Mouse (Mus musculus) liver, embryonic 14.5 days (tissue): ENCODE data around the gene Tead2. TPM values are rescaled to one million over a fixed set of nuclear protein-coding genes. Genes with fewer than 3 reads are reported as not detected.

ENCODE experiments used
- ATAC-seq: fragments of 200-750 bp; cut with Nextera tagmentation; 2 replicates; pipeline ENCODE4 v1.8.0; 2017; ENCODE audit warnings: moderate number of reproducible peaks, mild to moderate bottlenecking, moderate library complexity; ENCODE audit not compliant: insufficient read depth
- DNase-seq, 3 experiments: peaks; one replicate each; pipeline ENCODE4 v3.0.0-alpha.2; 2012 to 2013; ENCODE audit warnings: low read depth in 3 of 3, low spot score in 3 of 3
- H3K27ac ChIP-seq: fragments of 300-500 bp; sonication (generic); 2 replicates; pipeline ENCODE4 v1.5.1; 2014; ENCODE audit warnings: moderate library complexity, mild to moderate bottlenecking, control low read depth, inconsistent platforms
- H3K27me3 ChIP-seq: fragments of 300-500 bp; sonication (generic); 2 replicates; pipeline ENCODE4 v1.6.1; 2014; ENCODE audit warnings: mild to moderate bottlenecking, low read length, moderate library complexity; ENCODE audit not compliant: control insufficient read depth, insufficient read depth
- H3K36me3 ChIP-seq: fragments of 300-500 bp; sonication (generic); replicated peaks from 2 replicates; pipeline ENCODE4 v1.6.1; 2014; ENCODE audit warnings: low read depth; ENCODE audit not compliant: control insufficient read depth, insufficient read depth
- H3K4me1 ChIP-seq, 2 experiments: fragments of 200-500 bp in 1 of 2; fragments of 300-500 bp in 1 of 2; sonication (generic) in 1 of 2; replicated peaks; 2 replicates each; pipeline ENCODE4 v1.6.1; 2012 to 2014; ENCODE audit warnings: antibody characterized with exemption in 1 of 2, inconsistent platforms in 1 of 2, low read length in 1 of 2; ENCODE audit not compliant: control insufficient read depth in 2 of 2, insufficient read depth in 2 of 2
- H3K4me2 ChIP-seq: fragments of 300-500 bp; sonication (generic); 2 replicates; pipeline ENCODE4 v1.6.1; 2014; ENCODE audit warnings: low read depth, mild to moderate bottlenecking, control low read depth, moderate library complexity
- H3K4me3 ChIP-seq, 2 experiments: fragments of 200-500 bp in 1 of 2; fragments of 300-500 bp in 1 of 2; sonication (generic) in 1 of 2; 2 replicates each; pipeline ENCODE4 v1.5.1; 2012 to 2014; ENCODE audit warnings: low read depth in 2 of 2, low read length in 2 of 2, mild to moderate bottlenecking in 2 of 2, control low read depth in 1 of 2, inconsistent platforms in 1 of 2, moderate library complexity in 1 of 2; ENCODE audit not compliant: insufficient read depth in 1 of 2
- H3K9ac ChIP-seq: fragments of 300-500 bp; sonication (generic); replicated peaks from 2 replicates; pipeline ENCODE4 v1.6.1; 2014; ENCODE audit warnings: mild to moderate bottlenecking, control low read depth, moderate library complexity
- H3K9me3 ChIP-seq: fragments of 300-500 bp; sonication (generic); 2 replicates; pipeline ENCODE4 v1.6.1; 2016; ENCODE audit warnings: low read length, mixed read lengths; ENCODE audit not compliant: control insufficient read depth
- CTCF ChIP-seq: IDR thresholded peaks from 2 replicates; pipeline ENCODE4 v1.5.1; 2016; ENCODE audit warnings: antibody characterized with exemption, low read depth, control low read depth
- EP300 ChIP-seq: IDR thresholded peaks from 2 replicates; pipeline ENCODE4 v1.6.1; 2016; ENCODE audit warnings: antibody characterized with exemption, low read depth
- WGBS: fragments of 180-500 bp; shearing (Covaris S2); extraction: QIAGEN DNeasy Blood & Tissue Kit; methylation state at CpG from one replicate; pipeline ENCODE4 v1.1.7; 2014; ENCODE audit not compliant: insufficient replicate concordance; 5-methylcytosine and 5-hydroxymethylcytosine counted together
- polyA plus RNA-seq, 2 experiments: library from polyadenylated mRNA; depleted of rRNA in 1 of 2; stranded (reverse) in 1 of 2; unstranded in 1 of 2; fragments of >200 nt; fragmentation: Nextera tagmentation in 1 of 2; extraction: Ambion mirVana in 1 of 2; gene quantifications; 2 replicates each; pipeline versions ENCODE4 v1.2.1 to v1.2.3; 2012 to 2014

Tead2 gene
- polyA plus RNA-seq, 2 experiments = 4.1 to 10.0 TPM

DNA sequence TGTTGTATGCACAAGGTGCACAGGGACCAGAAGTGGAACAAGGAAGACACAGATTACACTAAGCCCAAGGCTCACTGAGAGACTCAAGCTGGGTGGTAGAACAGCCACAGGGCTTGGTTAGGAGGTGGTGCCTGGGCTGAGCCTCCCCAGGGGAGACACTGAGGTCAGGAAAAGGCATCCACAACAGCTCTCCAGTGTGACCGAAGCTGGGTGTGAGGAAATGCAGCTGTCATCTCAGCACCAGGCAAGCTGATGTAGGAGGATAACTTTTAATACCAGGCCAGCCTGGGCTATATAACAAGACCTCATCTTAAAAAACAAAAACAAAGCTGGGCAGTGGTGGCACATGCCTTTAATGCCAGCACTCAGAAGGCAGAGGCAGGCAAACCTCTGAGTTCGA lies 24.4 kb upstream of the Tead2 start:
- Histone ChIP-seq H3K27me3 (peaks cover 2% of the 10 kb centered on the region), H3K4me3 (no peak overlapping the region), H3K4me1 (no peaks in the 10 kb centered on the region), H3K4me2 (no peak overlapping the region), H3K27ac (no peak overlapping the region), H3K9me3 (no peaks in the 10 kb centered on the region), H3K9ac (no peak overlapping the region), H3K36me3 (no peaks in the 10 kb centered on the region)
- DNase-seq = no peak
- no peak for ATAC-seq
- 62% methylated on average over 2 of the region's 2 CpGs for WGBS
- no peak for TF ChIP-seq EP300
- no peak for TF ChIP-seq CTCF

DNA sequence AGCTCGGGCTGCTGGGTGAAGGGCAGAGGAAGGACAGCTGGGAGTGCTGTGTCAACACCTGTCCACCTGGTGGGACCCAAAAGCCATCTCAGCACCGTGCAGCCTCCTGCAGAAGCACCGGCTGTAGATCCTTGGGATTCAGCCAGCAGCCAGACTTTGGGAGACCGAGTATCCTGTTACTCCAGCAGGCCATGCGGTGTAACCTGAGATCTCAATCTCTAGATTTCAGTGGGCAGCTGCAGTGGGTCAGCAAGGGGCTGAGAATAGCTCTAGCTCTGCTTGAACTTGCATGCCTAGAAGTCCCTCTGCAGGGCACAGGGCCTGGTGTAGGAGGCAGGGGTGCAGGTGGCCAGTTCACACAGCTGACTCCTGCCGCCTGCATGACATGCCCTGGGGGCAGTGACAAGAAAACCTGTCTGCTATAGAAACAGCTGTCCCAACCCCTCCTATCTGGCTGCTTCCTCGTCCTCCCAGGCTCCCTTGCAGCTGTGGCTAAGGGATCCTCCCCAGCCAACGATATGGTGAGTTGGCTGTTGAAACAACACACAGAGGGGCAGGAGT lies 23.7 kb upstream of the Tead2 start:
- no peaks in the 10 kb centered on the region for H3K36me3 ChIP-seq
- H3K27ac ChIP-seq = no peak overlapping the region
- no peaks in the 10 kb centered on the region for H3K4me1 ChIP-seq
- ATAC-seq (no peak), DNase-seq (no peak)
- H3K9me3 ChIP-seq = no peaks in the 10 kb centered on the region
- no peaks in the 10 kb centered on the region; the same call in none of the 2 replicates for H3K27me3 ChIP-seq
- H3K4me2 ChIP-seq = no peak overlapping the region
- TF ChIP-seq EP300 (no peak), CTCF (no peak)
- H3K4me3 ChIP-seq = no peak overlapping the region
- H3K9ac ChIP-seq = no peak overlapping the region
- WGBS = 24% methylated on average over 8 of the region's 8 CpGs

DNA sequence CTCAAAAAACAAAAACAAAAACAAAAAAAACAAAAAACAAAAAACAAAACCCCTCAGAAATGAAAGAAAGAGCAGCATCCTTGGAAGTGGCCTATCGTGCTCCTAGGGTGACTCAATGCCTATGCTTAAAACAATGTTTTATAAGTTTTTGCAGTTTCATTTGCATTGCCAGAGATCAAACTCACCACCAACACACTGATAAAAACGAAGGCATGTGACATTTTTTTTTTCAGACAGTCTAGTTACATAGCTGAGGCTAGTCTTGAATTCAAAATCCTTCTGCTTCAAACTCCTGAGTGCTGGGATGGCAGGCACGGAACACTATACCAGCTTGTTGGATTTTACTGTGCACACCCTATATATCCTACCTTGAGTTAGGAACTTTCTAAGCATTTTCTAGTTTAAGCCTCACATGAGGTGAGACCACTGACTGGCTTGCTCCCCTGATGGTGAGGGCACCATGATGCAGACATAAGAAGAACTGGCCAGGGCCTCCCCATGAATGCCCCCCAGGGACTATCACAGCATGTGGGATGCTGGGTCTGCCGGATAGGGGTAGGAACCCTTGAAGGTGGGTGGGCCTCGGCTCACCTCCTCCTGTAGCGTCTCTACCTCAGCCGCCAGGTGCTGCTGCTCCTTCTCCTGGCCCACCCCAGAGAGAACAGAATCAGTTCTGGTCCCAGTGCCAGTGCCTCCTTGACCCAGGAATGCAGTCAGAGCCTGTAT lies 22.8 kb upstream of the Tead2 start:
- H3K9me3 ChIP-seq = no peaks in the 10 kb centered on the region
- no peaks in the 10 kb centered on the region for H3K36me3 ChIP-seq
- H3K4me2 ChIP-seq = no peak overlapping the region
- WGBS = 61% methylated on average over 7 of the region's 7 CpGs
- H3K4me1 ChIP-seq = no peaks in the 10 kb centered on the region
- no peak overlapping the region for H3K4me3 ChIP-seq
- DNase-seq (no peak), ATAC-seq (no peak)
- H3K9ac ChIP-seq = no peak overlapping the region
- H3K27ac ChIP-seq = no peak overlapping the region
- H3K27me3 ChIP-seq = no peaks in the 10 kb centered on the region; the same call in none of the 2 replicates
- TF ChIP-seq CTCF (no peak), EP300 (no peak)

DNA sequence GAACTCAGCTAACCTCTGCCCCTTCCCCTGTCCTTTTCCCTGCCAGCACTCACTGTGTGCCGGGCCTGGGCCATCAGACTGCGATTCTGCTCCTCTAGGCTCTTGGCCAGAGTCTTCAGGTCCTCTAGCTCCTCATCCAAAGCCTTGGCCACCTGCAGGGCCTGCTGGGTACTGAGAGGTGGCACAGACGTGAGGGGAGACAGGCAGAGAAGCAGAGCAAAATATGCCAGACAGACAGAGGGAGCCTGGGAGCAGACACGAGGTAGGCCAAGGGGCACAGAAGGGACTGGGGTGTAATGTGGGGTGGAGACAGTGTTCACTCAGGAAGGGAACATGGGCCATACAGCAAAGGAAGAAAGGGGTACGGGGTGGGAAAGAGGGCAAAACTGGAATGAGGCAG lies 22.1 kb upstream of the Tead2 start:
- Histone ChIP-seq H3K4me2 (no peak overlapping the region), H3K27ac (no peak overlapping the region), H3K9ac (no peak overlapping the region), H3K9me3 (no peaks in the 10 kb centered on the region), H3K36me3 (no peaks in the 10 kb centered on the region), H3K27me3 (no peaks in the 10 kb centered on the region; the same call in none of the 2 replicates), H3K4me1 (no peaks in the 10 kb centered on the region), H3K4me3 (no peak overlapping the region)
- 52% methylated on average over 5 of the region's 5 CpGs for WGBS
- no peak for TF ChIP-seq EP300
- TF ChIP-seq CTCF = no peak
- no peak for DNase-seq
- no peak for ATAC-seq

DNA sequence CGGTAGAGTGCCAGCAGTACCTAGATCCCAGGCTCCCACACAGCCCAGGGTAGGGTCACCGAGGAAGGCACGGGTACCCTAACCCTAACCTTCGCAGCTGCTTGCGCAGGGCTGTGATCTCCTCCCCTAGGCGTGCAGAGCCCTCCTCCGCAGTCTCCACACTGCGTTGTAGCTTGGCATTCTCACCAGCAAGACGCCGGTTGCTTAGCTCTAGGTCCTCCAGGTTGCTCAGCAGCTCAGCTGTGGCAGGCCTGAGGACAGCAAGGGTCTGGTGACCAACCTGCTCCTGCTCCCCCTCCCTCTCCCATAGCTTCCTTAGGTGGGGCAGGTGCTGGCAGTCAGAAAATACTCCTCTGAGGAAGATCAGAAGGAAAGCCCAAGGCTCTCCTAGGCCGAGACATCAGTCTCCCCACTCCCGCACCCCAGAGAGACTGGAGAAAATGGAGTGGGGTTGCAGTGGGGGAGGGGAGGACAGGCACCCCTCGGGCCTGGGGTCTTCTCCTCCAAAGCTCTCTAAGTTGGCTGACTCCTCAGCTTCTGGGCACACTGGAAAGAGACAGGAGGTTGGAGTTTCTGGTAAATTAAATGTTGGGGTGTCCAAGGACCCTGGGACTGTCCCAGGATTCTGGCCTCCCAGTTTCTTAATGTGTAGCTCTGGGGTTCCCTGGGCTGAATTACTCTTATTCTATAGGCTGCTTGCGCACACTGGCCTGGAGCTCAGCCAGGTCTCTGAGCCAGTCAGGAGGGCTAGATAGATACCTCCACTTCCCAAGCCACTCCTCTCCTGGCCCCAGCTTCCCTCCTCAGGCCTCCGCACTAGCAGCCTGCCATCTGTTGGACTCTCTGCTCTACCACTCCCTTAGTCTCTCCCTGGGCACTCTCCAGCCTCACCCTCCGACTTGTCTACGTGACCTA lies 21.4 kb upstream of the Tead2 start:
- TF ChIP-seq CTCF (no peak), EP300 (no peak)
- DNase-seq = no peak
- Histone ChIP-seq H3K9ac (no peak overlapping the region), H3K4me1 (no peaks in the 10 kb centered on the region), H3K4me2 (no peak overlapping the region), H3K27me3 (no peaks in the 10 kb centered on the region; the same call in none of the 2 replicates), H3K27ac (no peak overlapping the region), H3K9me3 (no peaks in the 10 kb centered on the region), H3K36me3 (no peaks in the 10 kb centered on the region), H3K4me3 (no peak overlapping the region)
- ATAC-seq = no peak
- WGBS = 55% methylated on average over 17 of the region's 17 CpGs
